Mouse (Mus musculus) heart, postnatal 0 days (tissue): ENCODE data around the gene Rnf150. TPM values are rescaled to one million over a fixed set of nuclear protein-coding genes. Genes with fewer than 3 reads are reported as not detected.

Experiments used
- ATAC-seq: fragments of 200-750 bp; cut with Nextera tagmentation; 2 replicates; pipeline ENCODE4 v1.8.0; 2017; ENCODE audit warnings: low read depth, moderate number of reproducible peaks, moderate library complexity; ENCODE audit not compliant: insufficient read depth
- DNase-seq: peaks from one replicate; pipeline ENCODE4 v3.0.0-alpha.2; 2016; ENCODE audit warnings: low spot score
- H3K27ac ChIP-seq: fragments of 300-500 bp; sonication (generic); 2 replicates; pipeline ENCODE4 v1.5.1; 2014; ENCODE audit warnings: low read depth, mild to moderate bottlenecking
- H3K27me3 ChIP-seq: fragments of 300-500 bp; sonication (generic); 2 replicates; pipeline ENCODE4 v1.6.1; 2014; ENCODE audit warnings: low read length, mixed read lengths; ENCODE audit not compliant: control insufficient read depth, insufficient read depth
- H3K36me3 ChIP-seq: fragments of 300-500 bp; sonication (generic); replicated peaks from 2 replicates; pipeline ENCODE4 v1.6.1; 2014; ENCODE audit warnings: low read length, mixed read lengths; ENCODE audit not compliant: control insufficient read depth, insufficient read depth
- H3K4me1 ChIP-seq: fragments of 300-500 bp; sonication (generic); 2 replicates; pipeline ENCODE4 v1.6.1; 2014; ENCODE audit warnings: antibody characterized with exemption; ENCODE audit not compliant: control insufficient read depth, insufficient read depth
- H3K4me2 ChIP-seq: fragments of 300-500 bp; sonication (generic); 2 replicates; pipeline ENCODE4 v1.6.1; 2014; ENCODE audit warnings: low read depth, mild to moderate bottlenecking, low read length, moderate library complexity
- H3K4me3 ChIP-seq: fragments of 300-500 bp; sonication (generic); 2 replicates; pipeline ENCODE4 v1.5.1; 2014; ENCODE audit warnings: low read depth, low read length
- H3K9ac ChIP-seq: fragments of 300-500 bp; sonication (generic); replicated peaks from 2 replicates; pipeline ENCODE4 v1.6.1; 2014; ENCODE audit warnings: low read depth, low read length, mixed read lengths
- H3K9me3 ChIP-seq: fragments of 300-500 bp; sonication (generic); replicated peaks from 2 replicates; pipeline ENCODE4 v1.6.1; 2016; ENCODE audit warnings: low read length; ENCODE audit not compliant: control insufficient read depth
- CTCF ChIP-seq: IDR thresholded peaks from 2 replicates; pipeline ENCODE4 v1.5.1; 2016; ENCODE audit warnings: antibody characterized with exemption, control low read depth, low read depth
- EP300 ChIP-seq: IDR thresholded peaks from 2 replicates; pipeline ENCODE4 v1.6.1; 2016; ENCODE audit warnings: antibody characterized with exemption, low read depth
- WGBS: fragments of 180-500 bp; shearing (Covaris S2); extraction: QIAGEN DNeasy Blood & Tissue Kit; methylation state at CpG from one replicate; pipeline ENCODE4 v1.1.7; 2014; 5-methylcytosine and 5-hydroxymethylcytosine counted together
- polyA plus RNA-seq: library from polyadenylated mRNA; unstranded; fragments of >200 nt; fragmentation: Nextera tagmentation; extraction: Ambion mirVana; gene quantifications from 2 replicates; pipeline ENCODE4 v1.2.1, GENCODE M21; 2015
- total RNA-seq: library from RNA; depleted of rRNA; stranded (reverse); fragments of >200 nt; gene quantifications from 2 replicates; pipeline ENCODE4 v1.2.3, GENCODE M21; 2014; ENCODE audit warnings: low replicate concordance; rRNA removed

Gene Rnf150
- 3.5 and 3.6 TPM in 2 replicates for total RNA-seq
- polyA plus RNA-seq: 0.71 and 0.75 TPM in 2 replicates

- H3K9ac ChIP-seq: peak within 1 kb of the TSS; percentile 90
- TF ChIP-seq EP300 (no peak), CTCF (peak; percentile 87)
- H3K27ac ChIP-seq: peak within 1 kb of the TSS; percentile 83
- no peaks in the 10 kb centered on the region; the same call in 1 of the 2 replicates for H3K4me1 ChIP-seq
- peak within 1 kb of the TSS; percentile 95 for H3K4me2 ChIP-seq
- H3K9me3 ChIP-seq: no peaks in the 10 kb centered on the region
- peak within 1 kb of the TSS; percentile 93 for H3K4me3 ChIP-seq
- no peaks in the 10 kb centered on the region for H3K27me3 ChIP-seq
- no peaks in the 10 kb centered on the region for H3K36me3 ChIP-seq
- DNase-seq: peak; percentile 72
- peak; percentile 81 for ATAC-seq
- under 1% methylated on average over 38 of the region's 39 CpGs for WGBS
Observed at GRCm38 (mm10) chr8:82863041-82863744, at the start of gene Rnf150. TSS of gene Rnf150 (plus strand) at chr8:82863356.

GRCm38 (mm10) chr8:82826135-82827046 lies 36.8 kb upstream of the Rnf150 start:
- H3K36me3 ChIP-seq: no peaks in the 10 kb centered on the region
- 66% methylated on average over 11 of the region's 11 CpGs for WGBS
- no peaks in the 10 kb centered on the region for H3K4me1 ChIP-seq
- no peak for DNase-seq
- H3K27me3 ChIP-seq: no peaks in the 10 kb centered on the region
- no peak for ATAC-seq
- no peak overlapping the region for H3K4me2 ChIP-seq
- no peaks in the 10 kb centered on the region for H3K9me3 ChIP-seq
- TF ChIP-seq EP300 (no peak), CTCF (no peak)
- no peak overlapping the region for H3K9ac ChIP-seq
- no peak overlapping the region for H3K27ac ChIP-seq
- no peak overlapping the region for H3K4me3 ChIP-seq

- Histone ChIP-seq H3K36me3 (no peaks in the 10 kb centered on the region), H3K9ac (no peak overlapping the region), H3K27me3 (no peaks in the 10 kb centered on the region), H3K27ac (no peak overlapping the region), H3K9me3 (no peaks in the 10 kb centered on the region), H3K4me2 (no peak overlapping the region), H3K4me1 (no peaks in the 10 kb centered on the region), H3K4me3 (no peak overlapping the region)
- TF ChIP-seq CTCF (no peak), EP300 (no peak)
- DNase-seq: no peak
- WGBS: 46% methylated on average over 3 of the region's 3 CpGs
- no peak for ATAC-seq
Observed at GRCm38 (mm10) chr8:82840415-82840814, 22.7 kb upstream of the Rnf150 start.

GRCm38 (mm10) chr8:82840963-82841362 lies 22.2 kb upstream of the Rnf150 start:
- ATAC-seq: no peak
- H3K9me3 ChIP-seq: no peaks in the 10 kb centered on the region
- H3K36me3 ChIP-seq: no peaks in the 10 kb centered on the region
- H3K27ac ChIP-seq: no peak overlapping the region
- no peak overlapping the region for H3K4me2 ChIP-seq
- 7% methylated on average over 1 of the region's 1 CpGs for WGBS
- H3K4me3 ChIP-seq: no peak overlapping the region
- H3K27me3 ChIP-seq: no peaks in the 10 kb centered on the region
- DNase-seq: no peak
- no peak overlapping the region for H3K9ac ChIP-seq
- TF ChIP-seq CTCF (no peak), EP300 (no peak)
- H3K4me1 ChIP-seq: no peaks in the 10 kb centered on the region

GRCm38 (mm10) chr8:82841520-82842142 lies 21.5 kb upstream of the Rnf150 start:
- no peak for ATAC-seq
- H3K4me3 ChIP-seq: no peak overlapping the region

More at GRCm38 (mm10) chr8:82841520-82842142, 21.5 kb upstream of the Rnf150 start:
- no peaks in the 10 kb centered on the region for H3K36me3 ChIP-seq
- no peak for TF ChIP-seq EP300
- TF ChIP-seq CTCF: peak; percentile 57
- H3K9me3 ChIP-seq: no peaks in the 10 kb centered on the region
- WGBS: 45% methylated on average over 6 of the region's 6 CpGs
- H3K27me3 ChIP-seq: no peaks in the 10 kb centered on the region
- peak; percentile 30 for DNase-seq
- H3K9ac ChIP-seq: no peak overlapping the region
- H3K4me1 ChIP-seq: no peaks in the 10 kb centered on the region
- H3K4me2 ChIP-seq: no peak overlapping the region
- H3K27ac ChIP-seq: no peak overlapping the region
